Mouse (Mus musculus) olfactory bulb, adult 2 months (tissue): ENCODE measurements around the gene Dmrta1. TPM values are rescaled to one million over a fixed set of nuclear protein-coding genes. Genes with fewer than 3 reads are reported as not detected.

Source experiments
- H3K27ac ChIP-seq: fragments of 200-500 bp; 2 replicates; pipeline ENCODE4 v1.5.1; 2012; ENCODE audit warnings: low read depth, low read length; ENCODE audit not compliant: insufficient read depth
- H3K4me1 ChIP-seq: fragments of 200-500 bp; 2 replicates; pipeline ENCODE4 v1.6.1; 2012; ENCODE audit warnings: low read length; ENCODE audit not compliant: control insufficient read depth, insufficient read depth
- H3K4me3 ChIP-seq: fragments of 200-500 bp; 2 replicates; pipeline ENCODE4 v1.5.1; 2012; ENCODE audit warnings: mild to moderate bottlenecking, low read depth, low read length, moderate library complexity; ENCODE audit not compliant: insufficient read depth
- CTCF ChIP-seq: fragments of 200-500 bp; IDR thresholded peaks from 2 replicates; pipeline ENCODE4 v1.5.1; 2012; ENCODE audit warnings: low read depth, mild to moderate bottlenecking, low read length, moderate library complexity; ENCODE audit not compliant: insufficient read depth
- POLR2A ChIP-seq: fragments of 200-500 bp; IDR thresholded peaks from 2 replicates; pipeline ENCODE4 v1.6.1; 2012; ENCODE audit warnings: mild to moderate bottlenecking, low read depth, low read length, moderate library complexity; ENCODE audit not compliant: insufficient read depth
- WGBS: fragments of 180-500 bp; shearing (Covaris S2); methylation state at CpG from one replicate; pipeline ENCODE4 v1.1.7; 2018; 5-methylcytosine and 5-hydroxymethylcytosine counted together
- polyA plus RNA-seq: library from polyadenylated mRNA; stranded (reverse); fragments of >200 nt; gene quantifications from 2 replicates; pipeline ENCODE4 v1.2.4, GENCODE M21; 2012; ENCODE audit warnings: low replicate concordance; ENCODE audit not compliant: missing spikeins, insufficient read depth, insufficient read length

The Dmrta1 gene
- polyA plus RNA-seq, result not detected in 2 replicates

DNA sequence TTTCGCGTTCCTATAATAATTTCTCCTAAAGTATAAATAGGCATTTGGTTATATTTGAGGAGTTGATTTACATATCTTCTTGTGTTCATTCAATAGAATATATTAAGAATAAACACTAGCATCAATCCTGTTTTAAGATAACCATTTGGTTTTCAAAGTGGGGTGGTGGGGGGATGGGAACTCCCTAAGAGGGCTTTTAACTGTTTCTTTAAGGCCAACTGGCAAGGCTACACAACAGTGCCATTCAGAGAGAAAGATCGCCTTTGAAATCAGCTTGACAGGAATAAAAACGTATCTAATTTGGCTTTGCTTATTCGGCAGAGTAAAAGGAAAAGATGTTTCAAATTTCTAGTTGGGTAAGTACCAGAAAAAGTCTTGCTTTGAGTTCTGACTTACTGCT, at the start of gene Dmrta1:
Dmrta1 (plus strand) TSS at position 242 of the 400 bp plus-strand sequence.
- no peak within 1 kb of the TSS for H3K27ac ChIP-seq
- 51% methylated on average over 5 of the region's 5 CpGs for WGBS
- no peaks in the 10 kb centered on the region for H3K4me1 ChIP-seq
- no peak within 1 kb of the TSS for H3K4me3 ChIP-seq
- TF ChIP-seq CTCF (no peak), POLR2A (no peak)

DNA sequence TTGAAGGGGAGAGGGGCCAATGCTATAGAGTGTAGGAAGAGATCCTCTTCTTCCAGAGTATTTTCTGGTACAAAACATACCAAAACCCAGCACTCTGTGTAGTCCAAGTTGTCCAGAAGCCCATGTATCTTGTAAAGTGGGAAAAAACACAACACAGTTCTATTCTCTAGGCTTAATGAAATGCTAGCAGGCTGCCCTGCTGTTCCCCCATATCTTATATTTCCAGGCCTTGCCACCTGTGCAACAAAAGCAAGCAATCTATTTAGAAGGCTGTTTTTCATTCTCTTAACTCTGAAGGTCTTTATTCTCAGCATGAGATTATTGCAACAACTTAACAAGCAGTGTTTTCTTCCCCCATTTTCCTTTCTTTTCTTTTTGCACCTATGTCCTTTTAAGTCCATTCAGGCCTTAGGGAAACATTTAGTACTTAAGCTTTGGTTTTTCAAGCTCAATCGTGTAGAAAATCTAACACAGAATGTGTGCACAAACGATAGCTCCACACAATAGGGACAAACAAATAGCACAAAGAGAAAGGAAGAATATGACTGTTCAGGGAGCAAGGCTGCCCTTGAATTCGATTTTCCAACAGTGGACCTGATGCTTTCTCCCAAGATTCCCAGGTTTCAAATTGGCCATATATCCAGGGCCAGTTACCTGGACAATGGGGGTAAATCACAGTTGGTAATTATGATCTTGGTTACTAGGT, 48.7 kb upstream of the Dmrta1 start:
- TF ChIP-seq POLR2A, result no peak

DNA sequence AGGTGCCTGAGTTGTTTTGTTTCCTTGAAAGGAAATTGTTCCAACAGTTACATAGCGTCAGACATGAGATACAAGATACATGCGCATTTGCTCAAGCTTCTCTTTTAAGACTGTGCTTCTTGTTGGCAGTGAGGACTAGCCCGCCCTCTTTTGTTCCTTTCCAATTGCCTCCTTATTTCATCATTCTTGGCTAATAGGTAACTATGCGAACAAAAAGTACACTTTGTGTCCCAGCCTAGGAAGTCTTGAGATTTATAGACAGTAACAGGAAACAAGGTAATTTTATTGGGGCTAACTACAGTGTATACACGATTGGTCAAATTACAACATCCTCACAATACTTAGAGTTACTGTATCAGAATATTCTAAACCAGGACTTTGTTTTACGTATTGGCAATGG, 47.7 kb upstream of the Dmrta1 start:
- WGBS, result 74% methylated on average over 6 of the region's 6 CpGs
- Histone ChIP-seq H3K4me3 (no peak overlapping the region), H3K4me1 (no peaks in the 10 kb centered on the region), H3K27ac (no peak overlapping the region)
- TF ChIP-seq POLR2A (no peak), CTCF (no peak)

More for the DNA sequence above, 48.7 kb upstream of the Dmrta1 start:
- Histone ChIP-seq H3K4me1 (no peaks in the 10 kb centered on the region), H3K27ac (no peak overlapping the region), H3K4me3 (no peak overlapping the region)
- 48% methylated on average over 3 of the region's 3 CpGs for WGBS

DNA sequence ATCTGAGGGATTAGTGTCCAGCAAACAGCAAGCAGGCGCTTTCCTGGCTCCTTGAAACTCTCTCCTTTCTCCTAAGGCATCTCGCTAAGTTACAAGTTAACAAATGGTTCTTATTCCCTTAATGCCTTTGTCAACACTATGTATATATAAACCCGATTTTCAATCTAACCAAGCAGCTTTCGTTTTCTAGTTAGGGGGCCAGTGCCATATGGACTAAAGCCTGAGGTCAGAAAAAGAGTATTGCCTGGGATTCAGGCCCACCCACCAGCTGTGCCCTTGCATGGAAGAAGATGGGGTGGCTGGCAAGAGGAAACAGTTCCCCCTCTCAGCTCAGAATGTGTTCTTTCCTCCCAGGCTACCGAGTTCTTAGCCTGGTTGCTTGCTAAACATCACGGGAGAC, 40.6 kb upstream of the Dmrta1 start:
- H3K4me1 ChIP-seq, result no peaks in the 10 kb centered on the region
- TF ChIP-seq CTCF (no peak), POLR2A (no peak)
- WGBS, result 46% methylated on average over 6 of the region's 6 CpGs
- H3K4me3 ChIP-seq, result no peak overlapping the region
- no peak overlapping the region for H3K27ac ChIP-seq

DNA sequence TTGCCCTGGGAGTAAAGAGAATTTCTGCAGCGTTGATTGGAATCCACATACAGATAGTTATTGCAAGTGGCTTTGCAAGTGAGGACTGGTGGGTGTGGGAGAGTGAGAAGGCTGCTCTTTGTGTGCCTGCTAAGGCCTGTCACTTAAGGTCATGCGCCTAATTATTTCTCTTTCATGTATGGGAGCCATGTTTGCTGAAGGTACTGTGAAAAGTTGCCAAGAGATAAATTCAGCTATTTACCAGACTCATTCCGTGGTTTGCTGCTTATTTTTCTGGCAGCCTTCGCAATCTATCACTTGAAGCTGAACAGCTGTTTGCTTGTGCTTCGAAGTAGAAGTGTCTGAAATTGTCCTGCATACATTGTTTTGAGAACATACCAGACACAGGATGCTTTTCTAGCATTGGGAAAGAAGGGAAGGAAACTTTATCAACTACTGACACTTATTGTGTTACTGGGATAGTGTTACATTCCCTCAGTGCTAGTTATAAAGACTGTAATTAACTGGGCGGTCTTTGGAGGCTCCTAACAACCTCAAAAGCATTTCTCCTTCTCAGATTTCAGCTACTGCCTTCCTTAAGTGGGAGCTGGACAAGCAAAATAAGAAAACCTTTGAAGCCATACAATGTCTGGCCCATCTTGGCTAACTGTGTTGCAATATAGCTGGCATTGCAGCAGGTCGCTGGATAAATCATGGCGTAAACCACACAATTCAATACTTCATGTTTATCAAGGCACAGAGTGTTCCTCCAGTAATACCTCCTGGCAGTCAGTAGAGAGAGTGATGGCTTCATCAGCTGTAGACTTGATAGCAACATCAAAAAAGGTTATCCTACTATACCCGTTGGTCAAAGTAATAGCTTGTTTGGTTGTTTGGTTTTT, 34.8 kb upstream of the Dmrta1 start:
- no peak overlapping the region for H3K4me3 ChIP-seq
- WGBS, result 52% methylated on average over 9 of the region's 9 CpGs
- H3K27ac ChIP-seq, result no peak overlapping the region
- TF ChIP-seq POLR2A (no peak), CTCF (no peak)
- H3K4me1 ChIP-seq, result no peaks in the 10 kb centered on the region

DNA sequence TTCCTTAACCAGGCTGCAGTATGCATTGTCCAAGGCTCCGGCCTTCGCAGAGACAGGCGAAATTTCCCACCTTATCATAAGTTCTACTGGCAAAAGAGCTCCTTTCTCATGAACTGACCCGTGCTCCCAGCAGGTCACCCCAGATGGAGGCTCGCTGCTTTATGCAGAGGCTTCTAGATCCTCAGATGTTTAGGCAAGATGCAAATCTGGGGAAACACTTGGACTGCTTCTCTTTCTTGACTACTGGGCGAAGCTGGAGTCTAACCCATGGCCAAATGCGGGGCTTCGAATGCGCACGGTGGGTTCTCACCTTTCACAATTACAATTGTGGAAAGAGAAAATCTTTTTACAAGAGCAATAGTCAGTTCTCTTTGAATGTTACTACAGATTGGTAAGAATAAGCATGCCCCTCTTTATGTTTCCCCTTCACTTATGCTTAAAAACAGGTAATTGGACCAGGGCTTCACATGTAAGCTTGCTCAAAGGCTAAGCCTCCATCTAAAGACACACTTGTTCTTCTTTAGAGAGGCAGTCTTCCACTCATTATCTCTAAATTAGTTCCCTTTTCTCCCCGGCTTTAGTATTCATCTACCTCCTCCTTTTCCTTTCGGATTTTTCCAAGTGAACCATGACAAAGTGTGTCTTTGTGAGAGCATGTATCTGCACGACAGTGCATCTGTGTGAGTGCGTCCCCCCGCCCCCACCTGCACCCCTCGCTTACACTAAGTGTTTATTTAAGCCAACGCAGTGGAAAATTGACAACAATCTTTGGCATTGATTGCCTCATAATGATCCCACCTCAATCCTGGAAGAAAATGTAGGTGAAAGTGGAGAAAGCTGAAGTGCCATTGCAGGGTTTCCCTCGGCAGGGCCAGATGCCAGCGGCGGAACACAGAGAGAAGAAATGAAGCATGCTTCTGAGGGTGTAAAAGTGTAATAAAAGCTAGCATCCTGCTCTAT, 28.6 kb upstream of the Dmrta1 start:
- Histone ChIP-seq H3K4me1 (no peaks in the 10 kb centered on the region; the same call in 1 of the 2 replicates), H3K27ac (no peak overlapping the region), H3K4me3 (no peak overlapping the region)
- TF ChIP-seq POLR2A, result no peak
- TF ChIP-seq CTCF, result no peak
- 60% methylated on average over 20 of the region's 20 CpGs for WGBS

DNA sequence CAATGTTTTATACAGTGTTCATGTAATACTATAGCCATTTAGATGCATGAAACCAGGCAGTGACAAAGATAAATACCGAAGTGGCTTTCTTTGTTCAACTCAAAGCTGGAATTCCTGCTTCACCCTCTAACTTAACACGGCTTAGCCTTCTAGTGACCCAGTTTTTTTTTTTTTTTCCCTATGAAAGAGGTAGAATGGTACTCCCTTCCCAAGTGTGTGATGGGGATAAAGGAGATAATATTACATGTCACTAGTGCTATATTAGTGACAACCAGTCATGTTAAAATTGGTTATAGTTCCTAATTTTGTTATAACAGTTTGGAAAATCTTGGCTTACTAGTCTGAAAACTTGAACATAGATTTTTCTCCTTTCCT, 27.9 kb upstream of the Dmrta1 start:
- Histone ChIP-seq H3K4me1 (no peaks in the 10 kb centered on the region; the same call in 1 of the 2 replicates), H3K27ac (no peak overlapping the region), H3K4me3 (no peak overlapping the region)
- 47% methylated on average over 2 of the region's 2 CpGs for WGBS
- TF ChIP-seq POLR2A (no peak), CTCF (no peak)

DNA sequence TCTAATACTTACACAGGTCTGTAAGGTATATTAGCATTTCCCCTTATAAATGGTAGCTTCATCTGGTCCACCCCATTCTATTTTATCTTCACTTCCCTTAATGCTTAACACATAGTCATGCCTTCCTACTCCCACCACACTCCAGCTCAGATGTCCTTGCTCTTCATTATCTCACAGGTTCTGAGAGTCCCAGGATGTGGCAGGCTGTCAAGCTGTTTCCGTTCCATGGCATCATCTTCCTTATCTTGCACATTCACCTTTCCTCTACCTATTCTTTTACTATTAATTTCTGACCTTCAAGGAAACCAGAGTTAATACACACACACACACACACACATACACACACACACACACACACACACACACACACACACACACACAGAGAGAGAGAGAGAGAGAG, 27.5 kb upstream of the Dmrta1 start:
- Histone ChIP-seq H3K4me3 (no peak overlapping the region), H3K27ac (no peak overlapping the region), H3K4me1 (no peaks in the 10 kb centered on the region; the same call in 1 of the 2 replicates)
- WGBS, result 94% methylated on average over 1 of the region's 1 CpGs
- TF ChIP-seq POLR2A, result no peak
- no peak for TF ChIP-seq CTCF

DNA sequence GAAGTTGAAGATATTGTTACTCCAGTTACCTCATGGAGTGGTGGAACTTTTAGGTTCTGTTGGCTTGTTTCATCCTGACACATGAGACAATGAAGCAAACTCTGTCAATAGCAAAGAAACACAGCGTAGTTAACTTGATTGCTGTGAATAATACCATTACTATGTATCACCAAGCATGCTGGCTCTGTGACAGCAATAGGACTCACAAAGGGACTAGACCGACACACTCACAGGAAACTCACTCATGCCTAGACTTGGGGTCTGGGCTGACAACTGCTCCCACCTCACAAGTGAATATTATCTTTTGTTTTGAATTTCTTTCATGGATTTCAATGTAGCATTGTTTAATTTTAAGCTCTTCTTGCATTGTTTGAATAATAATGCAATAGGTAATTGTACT, 15.8 kb upstream of the Dmrta1 start:
- Histone ChIP-seq H3K4me3 (no peak overlapping the region), H3K4me1 (no peaks in the 10 kb centered on the region), H3K27ac (no peak overlapping the region)
- 66% methylated on average over 2 of the region's 2 CpGs for WGBS
- no peak for TF ChIP-seq CTCF
- no peak for TF ChIP-seq POLR2A
